Mouse (Mus musculus) intestine, embryonic 16.5 days (tissue): ENCODE results near the gene Plcb1. TPM values are rescaled to one million over a fixed set of nuclear protein-coding genes. Genes with fewer than 3 reads are reported as not detected.
"Not testable (repeated sequence)": the region's sequence is repeated elsewhere in the genome, so short reads cannot be mapped to it uniquely, and the experiment has no call there.

Source experiments
- ATAC-seq: fragments of 200-750 bp; cut with Nextera tagmentation; 2 replicates; pipeline ENCODE4 v1.8.0; 2017; ENCODE audit warnings: moderate TSS enrichment, moderate library complexity
- H3K27ac ChIP-seq: fragments of 300-500 bp; sonication (generic); 2 replicates; pipeline ENCODE4 v1.5.1; 2014; ENCODE audit warnings: mild to moderate bottlenecking, low read length
- H3K27me3 ChIP-seq: fragments of 300-500 bp; sonication (generic); replicated peaks from 2 replicates; pipeline ENCODE4 v1.6.1; 2014; ENCODE audit warnings: low read length, control low read depth, mixed read lengths; ENCODE audit not compliant: control insufficient read depth, insufficient read depth
- H3K36me3 ChIP-seq: fragments of 300-500 bp; sonication (generic); 2 replicates; pipeline ENCODE4 v1.6.1; 2014; ENCODE audit warnings: low read length, control low read depth; ENCODE audit not compliant: control insufficient read depth, insufficient read depth
- H3K4me1 ChIP-seq: fragments of 300-500 bp; sonication (generic); 2 replicates; pipeline ENCODE4 v1.6.1; 2014; ENCODE audit warnings: low read length, control low read depth, mixed read lengths; ENCODE audit not compliant: control insufficient read depth, insufficient read depth
- H3K4me2 ChIP-seq: fragments of 300-500 bp; sonication (generic); 2 replicates; pipeline ENCODE4 v1.6.1; 2014; ENCODE audit warnings: low read depth, low read length, control low read depth
- H3K4me3 ChIP-seq: fragments of 300-500 bp; sonication (generic); 2 replicates; pipeline ENCODE4 v1.5.1; 2014; ENCODE audit warnings: mild to moderate bottlenecking, low read length
- H3K9ac ChIP-seq: fragments of 300-500 bp; sonication (generic); 2 replicates; pipeline ENCODE4 v1.6.1; 2014; ENCODE audit warnings: low read depth, low read length
- H3K9me3 ChIP-seq: fragments of 300-500 bp; sonication (generic); 2 replicates; pipeline ENCODE4 v1.6.1; 2016; ENCODE audit warnings: low read length, control low read depth; ENCODE audit not compliant: control insufficient read depth
- WGBS: fragments of 180-500 bp; shearing (Covaris S2); extraction: QIAGEN DNeasy Blood & Tissue Kit; methylation state at CpG from one replicate; pipeline ENCODE4 v1.1.7; 2014; 5-methylcytosine and 5-hydroxymethylcytosine counted together
- polyA plus RNA-seq: library from polyadenylated mRNA; unstranded; fragments of >200 nt; fragmentation: Nextera tagmentation; extraction: Ambion mirVana; gene quantifications from 2 replicates; pipeline ENCODE4 v1.2.1, GENCODE M21; 2015

Gene Plcb1
- polyA plus RNA-seq, 1 experiment from 2014 or later: 7.8 TPM

GRCm38 (mm10) chr2:134972376-134972775 lies 186.5 kb downstream of the Plcb1 start:
- Histone ChIP-seq H3K27ac (no peak overlapping the region), H3K4me1 (peaks cover 7% of the 10 kb centered on the region), H3K4me3 (no peak overlapping the region), H3K9ac (no peak overlapping the region), H3K27me3 (no peaks in the 10 kb centered on the region), H3K9me3 (no peaks in the 10 kb centered on the region), H3K4me2 (no peak overlapping the region), H3K36me3 (no peaks in the 10 kb centered on the region)
- WGBS: 67% methylated on average over 6 of the region's 6 CpGs
- ATAC-seq: no peak

- Histone ChIP-seq H3K4me2 (no peak overlapping the region), H3K9ac (no peak overlapping the region), H3K4me1 (peaks cover 7% of the 10 kb centered on the region), H3K4me3 (no peak overlapping the region), H3K27ac (no peak overlapping the region), H3K27me3 (no peaks in the 10 kb centered on the region), H3K9me3 (no peaks in the 10 kb centered on the region), H3K36me3 (no peaks in the 10 kb centered on the region)
- 40% methylated on average over 6 of the region's 6 CpGs for WGBS
- no peak for ATAC-seq
Measured at GRCm38 (mm10) chr2:134974711-134975110, 188.8 kb downstream of the Plcb1 start.

GRCm38 (mm10) chr2:134976796-134977330 lies 191.0 kb downstream of the Plcb1 start:
- Histone ChIP-seq H3K9me3 (no peaks in the 10 kb centered on the region), H3K9ac (no peak overlapping the region), H3K27ac (no peak overlapping the region), H3K4me3 (no peak overlapping the region), H3K4me2 (no peak overlapping the region), H3K27me3 (no peaks in the 10 kb centered on the region), H3K36me3 (no peaks in the 10 kb centered on the region), H3K4me1 (no peaks in the 10 kb centered on the region)
- WGBS: 43% methylated on average over 3 of the region's 3 CpGs
- ATAC-seq: no peak

- Histone ChIP-seq H3K36me3 (no peaks in the 10 kb centered on the region), H3K9ac (no peak overlapping the region), H3K4me3 (no peak overlapping the region), H3K4me1 (no peaks in the 10 kb centered on the region), H3K4me2 (no peak overlapping the region), H3K9me3 (no peaks in the 10 kb centered on the region), H3K27ac (no peak overlapping the region), H3K27me3 (no peaks in the 10 kb centered on the region)
- 83% methylated on average over 1 of the region's 1 CpGs for WGBS
- ATAC-seq: no peak
Measured at GRCm38 (mm10) chr2:134977641-134978040, 191.8 kb downstream of the Plcb1 start.

GRCm38 (mm10) chr2:134981394-134981793 lies 195.5 kb downstream of the Plcb1 start:
- H3K9me3 ChIP-seq: no peaks in the 10 kb centered on the region
- H3K27ac ChIP-seq: no peak overlapping the region
- H3K4me1 ChIP-seq: no peaks in the 10 kb centered on the region
- no peaks in the 10 kb centered on the region for H3K36me3 ChIP-seq
- no peaks in the 10 kb centered on the region for H3K27me3 ChIP-seq
- H3K9ac ChIP-seq: no peak overlapping the region
- 0 out of 2 replicates have a peak, but pooled peaks have one; percentile 28 for ATAC-seq
- H3K4me2 ChIP-seq: no peak overlapping the region
- no peak overlapping the region for H3K4me3 ChIP-seq

- Histone ChIP-seq H3K4me3 (no peak overlapping the region), H3K27ac (no peak overlapping the region), H3K9me3 (no peaks in the 10 kb centered on the region), H3K27me3 (no peaks in the 10 kb centered on the region), H3K4me2 (no peak overlapping the region), H3K4me1 (no peaks in the 10 kb centered on the region), H3K9ac (no peak overlapping the region), H3K36me3 (no peaks in the 10 kb centered on the region)
- ATAC-seq: no peak
- 88% methylated on average over 3 of the region's 3 CpGs for WGBS
Measured at GRCm38 (mm10) chr2:134984884-134985283, 199.0 kb downstream of the Plcb1 start.

- Histone ChIP-seq H3K27me3 (no peaks in the 10 kb centered on the region), H3K36me3 (no peaks in the 10 kb centered on the region), H3K9me3 (no peaks in the 10 kb centered on the region), H3K4me3 (no peak overlapping the region), H3K4me1 (no peaks in the 10 kb centered on the region), H3K4me2 (no peak overlapping the region), H3K9ac (no peak overlapping the region), H3K27ac (no peak overlapping the region)
- no peak for ATAC-seq
- WGBS: 71% methylated on average over 5 of the region's 5 CpGs
Measured at GRCm38 (mm10) chr2:134987978-134988377, 202.1 kb downstream of the Plcb1 start.

- no peak overlapping the region for H3K4me2 ChIP-seq
Measured at GRCm38 (mm10) chr2:134989650-134990292, 203.9 kb downstream of the Plcb1 start.

GRCm38 (mm10) chr2:135007134-135007533 lies 221.3 kb downstream of the Plcb1 start:
- H3K9ac ChIP-seq: no peak overlapping the region
- WGBS: 100% methylated on average over 1 of the region's 1 CpGs
- ATAC-seq: no peak
- H3K9me3 ChIP-seq: no peaks in the 10 kb centered on the region
- no peak overlapping the region for H3K4me2 ChIP-seq
- no peak overlapping the region for H3K27ac ChIP-seq
- H3K4me3 ChIP-seq: no peak overlapping the region
- no peaks in the 10 kb centered on the region for H3K27me3 ChIP-seq
- H3K4me1 ChIP-seq: no peaks in the 10 kb centered on the region
- H3K36me3 ChIP-seq: no peaks in the 10 kb centered on the region

More at GRCm38 (mm10) chr2:134989650-134990292, 203.9 kb downstream of the Plcb1 start:
- 50% methylated on average over 9 of the region's 9 CpGs for WGBS
- Histone ChIP-seq H3K4me3 (no peak overlapping the region), H3K27ac (no peak overlapping the region), H3K9me3 (no peaks in the 10 kb centered on the region), H3K36me3 (no peaks in the 10 kb centered on the region), H3K27me3 (no peaks in the 10 kb centered on the region), H3K4me1 (no peaks in the 10 kb centered on the region), H3K9ac (no peak overlapping the region)
- ATAC-seq: peak; percentile 96

GRCm38 (mm10) chr2:135007885-135008284 lies 222.0 kb downstream of the Plcb1 start:
- not testable (repeated sequence) for H3K27ac ChIP-seq, H3K27me3 ChIP-seq, H3K4me3 ChIP-seq, H3K4me1 ChIP-seq, H3K9me3 ChIP-seq, H3K36me3 ChIP-seq, H3K9ac ChIP-seq, ATAC-seq, H3K4me2 ChIP-seq
- 94% methylated on average over 2 of the region's 2 CpGs for WGBS
